Mouse (Mus musculus): Measurements from ENCODE around the gene Arhgap23.

Gene Arhgap23

GRCm38 (mm10) chr11:97463166-97463565, 47.8 kb downstream of the Arhgap23 start:
- no peak for DNase-seq (ENCODE audit: low read depth, low spot score)

GRCm38 (mm10) chr11:97463991-97464390, 48.7 kb downstream of the Arhgap23 start:
- no peak for DNase-seq (ENCODE audit: low read depth, low spot score)

- DNase-seq (ENCODE audit: low read depth, low spot score): no peak
These were observed 50.6 kb downstream of the Arhgap23 start for GRCm38 (mm10) chr11:97465957-97466356.

GRCm38 (mm10) chr11:97466444-97467160, 51.3 kb downstream of the Arhgap23 start:
- no peak for DNase-seq (ENCODE audit: low read depth, low spot score)

- peak; percentile 93 for DNase-seq (ENCODE audit: low read depth, low spot score)
These were observed 53.4 kb downstream of the Arhgap23 start for GRCm38 (mm10) chr11:97468639-97469287.

GRCm38 (mm10) chr11:97469828-97470227, 54.5 kb downstream of the Arhgap23 start:
- no peak for DNase-seq (ENCODE audit: low read depth, low spot score)

GRCm38 (mm10) chr11:97471276-97471675, 55.9 kb downstream of the Arhgap23 start:
- no peak for DNase-seq (ENCODE audit: low read depth, low spot score)

GRCm38 (mm10) chr11:97476334-97477095, 61.2 kb downstream of the Arhgap23 start:
- peak; percentile 94 for DNase-seq (ENCODE audit: low read depth, low spot score)

GRCm38 (mm10) chr11:97477431-97477830, 62.1 kb downstream of the Arhgap23 start:
- DNase-seq (ENCODE audit: low read depth, low spot score): peak; percentile 88

GRCm38 (mm10) chr11:97478345-97478744, 63.0 kb downstream of the Arhgap23 start:
- no peak for DNase-seq (ENCODE audit: low read depth, low spot score)

GRCm38 (mm10) chr11:97479085-97479484, 63.8 kb downstream of the Arhgap23 start:
- DNase-seq (ENCODE audit: low read depth, low spot score): no peak

GRCm38 (mm10) chr11:97479824-97480223, 64.5 kb downstream of the Arhgap23 start:
- no peak for DNase-seq (ENCODE audit: low read depth, low spot score)

GRCm38 (mm10) chr11:97485661-97486060, 70.3 kb downstream of the Arhgap23 start:
- DNase-seq (ENCODE audit: low read depth, low spot score): no peak

- DNase-seq (ENCODE audit: low read depth, low spot score): no peak
These were observed 72.3 kb downstream of the Arhgap23 start for GRCm38 (mm10) chr11:97487656-97488055.

GRCm38 (mm10) chr11:97489589-97490324, 74.4 kb downstream of the Arhgap23 start:
- DNase-seq (ENCODE audit: low read depth, low spot score): peak; percentile 71

- DNase-seq (ENCODE audit: low read depth, low spot score): no peak
These were observed 76.3 kb downstream of the Arhgap23 start for GRCm38 (mm10) chr11:97491640-97492039.

GRCm38 (mm10) chr11:97492836-97493235, 77.5 kb downstream of the Arhgap23 start:
- no peak for DNase-seq (ENCODE audit: low read depth, low spot score)

GRCm38 (mm10) chr11:97497543-97497942, 82.2 kb downstream of the Arhgap23 start:
- no peak for DNase-seq (ENCODE audit: low read depth, low spot score)

- no peak for DNase-seq (ENCODE audit: low read depth, low spot score)
These were observed 84.8 kb downstream of the Arhgap23 start, which contains the start of gene 4933428G20Rik for GRCm38 (mm10) chr11:97499865-97500719. Gene 4933428G20Rik, minus strand, starts transcription at chr11:97500340.

GRCm38 (mm10) chr11:97500720-97501448, 85.6 kb downstream of the Arhgap23 start:
- DNase-seq (ENCODE audit: low read depth, low spot score): no peak

Data from 3T3-L1 (cell line).